Mouse (Mus musculus): ENCODE results near the gene Stim1.

- TF ChIP-seq CTCF (conservative IDR thresholded peaks at IDR 0.05; ENCODE audit: insufficient read depth, insufficient read length, low read depth, low read length) (no peak), POLR2A (IDR thresholded peaks at IDR 0.05; ENCODE audit: low read depth, low read length) (no peak)
These were observed 209.0 kb downstream of the Stim1 start for GRCm38 (mm10) chr7:102476601-102477000.
